Mouse (Mus musculus) lung, adult 2 months (tissue): ENCODE measurements around the gene Nutf2. TPM values are rescaled to one million over a fixed set of nuclear protein-coding genes. Genes with fewer than 3 reads are reported as not detected.

Source experiments
- DNase-seq: peaks from one replicate; pipeline ENCODE4 v3.0.0; 2022
- H3K4me1 ChIP-seq: fragments of 200-500 bp; 2 replicates; pipeline ENCODE4 v1.6.1; 2011; ENCODE audit warnings: low read length; ENCODE audit not compliant: control insufficient read depth, insufficient read depth
- H3K4me3 ChIP-seq: fragments of 200-500 bp; replicated peaks from 2 replicates; pipeline ENCODE3; 2011; ENCODE audit warnings: low read depth, mild to moderate bottlenecking, control low read depth, low read length; ENCODE audit errors: extremely low read depth
- CTCF ChIP-seq: fragments of 200-500 bp; IDR thresholded peaks from 2 replicates; pipeline ENCODE4 v1.5.1; 2011; ENCODE audit warnings: mild to moderate bottlenecking, low read length, control low read depth; ENCODE audit not compliant: insufficient read depth
- POLR2A ChIP-seq: fragments of 200-500 bp; IDR thresholded peaks from 2 replicates; pipeline ENCODE4 v1.6.1; 2011; ENCODE audit warnings: low read depth, mild to moderate bottlenecking, control low read depth, low read length, borderline replicate concordance; ENCODE audit errors: extremely low read depth
- WGBS: fragments of 180-500 bp; shearing (Covaris S2); methylation state at CpG from one replicate; pipeline ENCODE4 v1.1.7; 2018; 5-methylcytosine and 5-hydroxymethylcytosine counted together
- polyA plus RNA-seq: library from polyadenylated mRNA; depleted of rRNA; stranded (reverse); fragments of >200 nt; gene quantifications from 2 replicates; pipeline ENCODE4 v1.2.3, GENCODE M21; 2012; rRNA removed

Nutf2 gene
- polyA plus RNA-seq = 17.9 and 27.0 TPM in 2 replicates

DNA sequence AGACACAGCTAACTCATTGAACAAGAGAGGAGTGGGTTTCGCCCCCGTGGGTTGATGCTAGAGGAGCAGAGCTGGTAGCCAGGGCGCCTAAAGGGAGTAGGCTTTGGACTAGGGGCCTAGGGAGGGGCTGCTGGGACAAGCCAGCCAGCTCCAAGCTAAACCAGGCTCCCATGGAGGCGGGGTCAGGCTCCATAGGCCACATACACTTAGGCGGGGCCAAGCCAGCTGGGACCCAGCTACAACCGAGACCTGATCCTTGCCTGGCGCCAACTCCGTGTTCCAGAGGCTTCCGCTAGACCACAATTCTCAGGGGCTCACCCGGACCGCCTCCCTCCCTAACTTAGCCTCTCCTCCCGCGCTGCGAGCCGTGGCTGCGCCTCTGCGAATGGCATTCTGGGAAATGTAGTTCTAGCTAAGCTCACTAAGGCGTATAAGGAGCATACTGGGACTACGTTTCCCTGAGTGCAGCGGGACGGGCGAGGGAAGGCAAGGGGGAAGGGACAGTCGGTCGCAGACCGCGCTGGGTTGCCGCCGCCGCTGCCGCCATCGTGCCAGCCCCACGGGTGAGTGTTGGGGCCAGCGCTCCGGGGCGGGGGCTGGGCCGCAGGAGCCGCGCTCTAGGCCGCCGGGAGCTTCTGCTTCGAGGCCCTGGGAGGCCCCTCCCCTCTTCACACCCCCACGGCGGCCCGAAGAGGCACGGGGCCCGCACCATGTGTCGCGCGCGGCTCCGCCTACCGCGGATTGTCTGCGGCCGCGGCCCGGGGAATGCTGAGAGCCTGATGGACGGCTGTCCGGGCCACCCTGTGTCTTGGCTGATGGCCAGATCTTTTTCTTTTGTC, at the start of gene Nutf2:
TSS of gene Nutf2 (plus strand) at position 438 of the 839 bp plus-strand sequence.
- 0% methylated on average over 45 of the region's 59 CpGs for WGBS
- peak; percentile 52; the same call in 1 of the 2 replicates for TF ChIP-seq POLR2A
- no peak for TF ChIP-seq CTCF
- Histone ChIP-seq H3K4me3 (peak within 1 kb of the TSS; percentile 82), H3K4me1 (peaks cover 18% of the 10 kb centered on the region)
- DNase-seq = peak; percentile 87

- Histone ChIP-seq H3K4me1 (peaks cover 25% of the 10 kb centered on the region), H3K4me3 (no peak overlapping the region)
- no peak for DNase-seq
- 69% methylated on average over 10 of the region's 10 CpGs for WGBS
- TF ChIP-seq CTCF (no peak), POLR2A (no peak)
Observed at GRCm38 (mm10) chr8:105811061-105811460, 49.3 kb upstream of the Nutf2 start.

GRCm38 (mm10) chr8:105811543-105811942, 48.8 kb upstream of the Nutf2 start:
- Histone ChIP-seq H3K4me1 (peaks cover 25% of the 10 kb centered on the region), H3K4me3 (no peak overlapping the region)
- WGBS = 51% methylated on average over 3 of the region's 3 CpGs
- TF ChIP-seq CTCF = no peak
- TF ChIP-seq POLR2A = no peak
- no peak for DNase-seq

DNA sequence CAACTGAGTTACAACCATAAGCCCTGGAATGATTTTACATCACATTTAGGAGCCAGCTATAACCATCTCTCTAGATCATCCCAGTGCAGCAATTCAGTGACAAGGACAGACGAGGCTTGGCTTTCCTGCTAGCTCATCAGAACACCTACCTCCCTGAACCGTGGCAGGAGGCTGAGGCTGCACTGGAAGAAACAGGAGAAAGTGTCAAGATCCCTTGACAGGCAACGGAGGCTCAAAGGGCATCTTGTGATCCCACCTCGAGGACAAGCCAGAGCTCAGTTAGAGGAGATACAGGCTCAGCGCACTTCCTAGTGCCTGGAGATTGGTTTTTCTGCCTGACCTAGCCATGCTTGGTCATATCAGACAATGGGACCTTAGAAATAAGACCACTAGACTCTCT, 47.9 kb upstream of the Nutf2 start:
- Histone ChIP-seq H3K4me3 (no peak overlapping the region), H3K4me1 (peaks cover 25% of the 10 kb centered on the region)
- TF ChIP-seq CTCF (no peak), POLR2A (no peak)
- 77% methylated on average over 5 of the region's 5 CpGs for WGBS
- no peak for DNase-seq

DNA sequence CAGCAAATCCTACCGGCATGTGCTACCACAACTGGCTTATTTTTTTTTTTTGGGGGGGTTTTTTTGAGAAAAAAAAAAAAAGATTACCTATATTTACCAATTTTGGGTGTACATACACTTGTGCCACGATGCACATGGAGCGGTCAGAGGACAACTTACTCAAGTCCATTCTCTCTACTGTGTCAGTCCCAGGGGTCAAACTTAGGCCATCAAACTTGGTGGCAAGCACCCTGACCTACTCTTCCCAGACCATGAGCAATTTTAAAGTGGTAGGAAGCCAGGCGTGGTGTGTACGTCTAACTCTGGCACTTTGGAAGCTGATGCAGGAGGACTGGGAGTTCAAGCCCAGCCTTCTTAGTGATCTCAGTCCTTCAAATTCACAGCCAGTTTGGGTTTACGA, 47.1 kb upstream of the Nutf2 start:
- TF ChIP-seq CTCF (no peak), POLR2A (no peak)
- no peak for DNase-seq
- H3K4me3 ChIP-seq = no peak overlapping the region
- WGBS = 91% methylated on average over 6 of the region's 6 CpGs
- peaks cover 20% of the 10 kb centered on the region for H3K4me1 ChIP-seq

- DNase-seq = no peak
- H3K4me3 ChIP-seq = no peak overlapping the region
- no peak for TF ChIP-seq POLR2A
- no peak for TF ChIP-seq CTCF
- 80% methylated on average over 3 of the region's 3 CpGs for WGBS
- H3K4me1 ChIP-seq = no peaks in the 10 kb centered on the region
Observed at GRCm38 (mm10) chr8:105819659-105820058, 40.7 kb upstream of the Nutf2 start.

GRCm38 (mm10) chr8:105820925-105821324, 39.5 kb upstream of the Nutf2 start:
- Histone ChIP-seq H3K4me1 (peaks cover under 1% of the 10 kb centered on the region; the same call in 1 of the 2 replicates), H3K4me3 (no peak overlapping the region)
- no peak for TF ChIP-seq POLR2A
- TF ChIP-seq CTCF = no peak
- no peak for DNase-seq
- WGBS = 78% methylated on average over 1 of the region's 1 CpGs

GRCm38 (mm10) chr8:105825506-105825905, 34.9 kb upstream of the Nutf2 start:
- no peak for DNase-seq
- no peak overlapping the region for H3K4me3 ChIP-seq
- WGBS = 53% methylated on average over 4 of the region's 4 CpGs
- H3K4me1 ChIP-seq = peaks cover 5% of the 10 kb centered on the region; the same call in 1 of the 2 replicates
- no peak for TF ChIP-seq CTCF
- TF ChIP-seq POLR2A = no peak

DNA sequence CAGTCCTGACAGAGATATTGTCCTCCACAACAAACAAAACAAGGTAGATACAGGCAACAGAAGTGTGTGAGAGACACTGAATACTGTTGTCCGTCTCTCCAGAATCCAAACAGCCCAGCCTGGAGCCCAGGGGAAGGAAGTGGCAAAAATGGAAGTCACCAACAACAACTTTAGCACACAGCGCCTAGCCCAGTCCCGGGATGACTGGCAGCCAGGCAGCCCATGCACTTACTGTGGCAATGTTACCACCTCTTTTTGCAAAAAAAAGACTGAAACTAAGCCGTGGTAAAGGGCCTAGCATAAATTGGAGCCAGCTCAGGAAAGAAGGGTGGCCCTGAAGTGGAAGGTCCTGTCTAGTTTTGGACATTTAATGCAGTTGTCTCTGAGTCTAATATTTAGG, 34.0 kb upstream of the Nutf2 start:
- 1% methylated on average over 4 of the region's 4 CpGs for WGBS

More for the DNA sequence above, 34.0 kb upstream of the Nutf2 start:
- peak overlapping the region; percentile 74 for H3K4me3 ChIP-seq
- H3K4me1 ChIP-seq = peaks cover 5% of the 10 kb centered on the region; the same call in 1 of the 2 replicates
- TF ChIP-seq CTCF = no peak
- TF ChIP-seq POLR2A = no peak
- DNase-seq = no peak
